Mouse (Mus musculus): ENCODE results near the gene Gm11444.

Gene Gm11444

DNA sequence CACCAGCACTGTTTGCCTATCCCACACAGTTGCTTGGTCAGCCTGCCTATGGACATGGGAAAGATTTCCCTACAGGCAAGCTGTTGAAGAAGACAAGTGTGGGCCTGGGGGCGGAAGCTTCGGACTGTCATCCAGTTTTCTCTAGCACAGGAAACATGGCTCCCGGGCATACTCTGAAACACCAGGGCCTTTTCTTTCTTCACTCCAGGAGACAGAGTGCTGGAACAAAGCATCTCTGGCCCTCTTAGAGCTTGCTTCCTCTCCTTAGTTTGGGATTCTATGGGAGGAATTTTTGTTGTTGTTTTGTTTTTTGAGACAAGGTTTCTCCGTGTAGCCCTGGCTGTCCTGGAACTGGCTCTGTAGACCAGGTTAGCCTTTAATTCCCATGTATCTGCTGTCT is 34.4 kb upstream of the Gm11444 start:
- in situ Hi-C loops (cut with MboI; ENCODE audit: low pct_unique_long_range_greater_than_20kb in 1 of 2, low sequenced_read_pairs in 2 of 2, unreplicated experiment in 1 of 2) = no loop called here

DNA sequence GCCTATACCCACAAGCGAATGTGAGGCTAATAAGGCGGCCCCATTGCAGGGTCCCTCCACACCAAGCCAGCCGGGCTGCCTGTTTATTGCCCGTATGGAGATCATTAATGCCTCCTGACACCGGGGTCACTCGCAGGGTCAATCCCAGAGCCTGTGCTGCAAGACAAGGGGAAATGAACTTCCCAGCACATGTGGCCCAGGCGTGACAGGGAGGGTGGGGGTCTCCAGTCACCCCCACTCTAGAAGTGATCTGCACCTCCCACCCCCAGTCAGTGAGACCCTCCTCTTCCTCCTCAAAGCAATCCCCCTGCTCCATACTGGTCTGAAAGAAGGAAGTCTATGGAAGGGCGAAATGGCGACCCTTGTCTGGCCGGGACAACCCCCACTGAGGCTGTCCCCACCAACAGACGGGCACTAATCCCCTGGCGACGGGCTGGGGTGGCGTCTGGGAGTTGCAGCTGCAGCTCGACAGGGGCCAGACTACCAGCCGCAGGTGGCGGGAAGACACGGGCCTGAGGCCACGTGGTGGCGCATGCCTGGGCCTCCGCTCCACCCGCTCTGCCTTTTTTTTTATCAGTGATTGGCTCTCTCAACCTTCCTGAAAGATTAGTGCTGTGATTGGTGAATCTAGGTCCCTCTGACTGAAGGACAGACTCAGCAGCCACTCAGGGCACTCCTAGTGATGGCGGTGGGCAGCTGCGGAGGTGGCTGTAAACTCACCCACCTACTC is 26.1 kb upstream of the Gm11444 start:
- in situ Hi-C loops (cut with MboI; ENCODE audit: low pct_unique_long_range_greater_than_20kb in 1 of 2, low sequenced_read_pairs in 2 of 2, unreplicated experiment in 1 of 2) = no loop called here

DNA sequence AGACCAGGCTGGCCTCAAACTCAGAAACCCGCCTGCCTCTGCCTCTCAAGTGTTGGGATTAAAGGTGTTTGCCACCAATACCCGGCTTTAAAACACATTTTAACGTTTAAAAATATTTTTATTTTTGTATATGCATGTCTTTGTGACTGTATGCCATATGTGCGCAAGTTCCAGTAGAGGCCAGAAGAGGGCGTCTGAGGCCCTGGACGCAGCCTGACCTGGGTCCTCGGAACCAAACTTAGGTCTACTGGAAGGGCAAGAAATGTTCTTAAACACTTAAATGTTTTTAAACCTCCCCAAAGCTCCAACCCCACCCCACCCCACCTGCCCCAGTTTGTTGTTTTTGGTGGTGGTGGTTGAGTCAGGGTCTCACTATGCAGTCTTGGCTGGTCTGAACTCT is 14.2 kb upstream of the Gm11444 start:
- in situ Hi-C loops (cut with MboI; ENCODE audit: low pct_unique_long_range_greater_than_20kb in 1 of 2, low sequenced_read_pairs in 2 of 2, unreplicated experiment in 1 of 2) = loop anchor here (5.0 to 25.0 kb wide), 2 partner anchors 103 to 298 kb away; no protein-coding TSS in a partner anchor

DNA sequence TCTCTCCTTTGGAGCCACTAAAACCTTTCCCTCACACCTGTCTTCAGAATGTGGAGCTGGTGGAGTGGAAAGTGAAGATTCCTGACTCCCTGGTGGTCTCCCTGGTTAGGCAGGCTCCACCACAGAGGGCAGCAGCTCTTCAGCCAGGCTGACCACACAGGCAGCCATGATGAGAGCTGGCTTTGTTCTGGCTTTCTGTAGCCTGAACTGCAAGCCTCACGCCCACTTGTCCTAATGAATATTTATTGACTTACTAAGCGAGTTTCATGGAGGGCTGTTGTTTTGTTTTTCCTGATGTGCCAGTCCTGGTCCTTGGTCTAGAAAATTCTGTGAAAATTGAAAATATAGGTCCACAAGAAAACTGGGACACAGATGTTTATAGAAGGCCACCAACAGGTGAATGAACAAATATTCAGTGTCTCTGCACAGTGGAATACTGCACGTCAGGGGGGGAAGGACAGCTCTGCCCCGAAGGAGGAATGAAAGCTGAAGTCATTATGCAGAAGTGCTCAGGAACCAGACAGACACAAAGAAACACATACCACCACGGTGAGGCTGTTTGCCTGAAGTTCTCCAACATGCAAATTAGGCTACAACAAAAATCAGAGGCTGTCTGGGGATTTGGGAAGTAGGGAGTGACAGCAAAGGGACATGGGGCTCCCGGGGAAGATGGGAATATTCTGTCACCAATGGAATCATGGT is 8.0 kb upstream of the Gm11444 start:
- in situ Hi-C loops (cut with MboI; ENCODE audit: low pct_unique_long_range_greater_than_20kb in 1 of 2, low sequenced_read_pairs in 2 of 2, unreplicated experiment in 1 of 2) = loop anchor here (25.0 kb wide), 1 partner anchor 304 kb away; no protein-coding TSS in a partner anchor

DNA sequence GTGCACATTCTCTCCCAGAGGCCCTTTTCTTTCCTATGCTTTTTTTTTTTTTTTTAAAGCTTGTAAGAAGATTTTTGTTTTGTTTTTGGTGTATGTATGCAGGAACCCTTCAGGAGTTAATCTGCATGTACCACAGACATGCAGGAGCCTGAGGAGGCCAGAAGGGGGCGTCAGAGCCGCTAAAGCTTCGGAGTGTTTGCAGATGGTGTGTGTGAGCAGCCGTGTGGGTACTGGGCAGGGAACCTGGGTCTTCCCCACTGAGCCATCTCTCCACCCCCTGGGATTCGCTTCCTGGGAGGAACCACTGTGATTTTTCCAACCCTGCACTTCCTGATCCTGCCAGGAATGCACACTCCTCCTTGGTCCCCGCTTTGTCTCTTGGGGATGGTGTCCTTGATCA is 625 bp upstream of the Gm11444 start:
- in situ Hi-C loops (cut with MboI; ENCODE audit: low pct_unique_long_range_greater_than_20kb in 1 of 2, low sequenced_read_pairs in 2 of 2, unreplicated experiment in 1 of 2) = loop anchor here (5.0 to 25.0 kb wide), 2 partner anchors 122 to 312 kb away; no protein-coding TSS in a partner anchor

DNA sequence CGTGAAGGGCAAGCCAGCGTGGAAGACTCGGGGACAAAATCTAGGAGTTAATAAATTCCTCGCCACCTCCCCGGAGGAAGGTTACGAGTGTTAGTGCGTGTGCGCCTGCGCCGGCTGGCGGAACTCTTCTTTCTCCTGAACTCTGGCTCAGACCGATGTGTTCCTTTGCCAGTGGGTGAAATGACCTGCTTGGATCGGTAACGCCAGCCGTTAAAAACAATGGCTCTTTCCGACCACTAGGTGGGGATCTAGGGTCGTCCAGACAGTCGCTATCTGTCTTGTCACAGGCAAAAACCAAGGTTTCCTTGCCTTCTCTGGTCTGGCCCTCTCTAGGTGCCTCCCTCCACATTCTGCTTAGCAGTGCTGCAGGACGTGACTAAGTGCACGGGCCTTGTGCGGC is 1.1 kb downstream of the Gm11444 start:
- in situ Hi-C loops (cut with MboI; ENCODE audit: low pct_unique_long_range_greater_than_20kb in 1 of 2, low sequenced_read_pairs in 2 of 2, unreplicated experiment in 1 of 2) = loop anchor here in 1 of 2 experiments (25.0 kb wide), 1 partner anchor 462 kb away; no protein-coding TSS in a partner anchor

DNA sequence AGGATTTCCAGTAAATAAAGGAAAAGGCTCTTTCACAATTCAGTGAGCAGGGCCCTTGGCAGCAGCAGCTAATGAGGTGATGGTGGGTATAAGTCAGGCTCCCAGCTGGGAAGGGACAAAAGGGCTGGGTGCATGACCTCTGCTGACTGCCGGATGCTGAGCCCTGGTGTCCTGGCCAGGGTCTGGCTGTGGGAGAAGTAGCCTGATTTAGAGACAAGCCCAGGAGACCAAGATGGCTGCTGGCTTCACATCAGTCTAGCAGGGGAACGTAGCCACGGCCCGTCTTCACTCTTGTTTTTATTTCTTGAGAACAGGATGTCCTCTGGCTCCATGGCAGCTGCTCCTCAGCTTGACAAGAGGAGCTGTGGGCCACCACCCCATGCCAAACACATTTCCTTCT is 3.6 kb downstream of the Gm11444 start:
- in situ Hi-C loops (cut with MboI; ENCODE audit: low pct_unique_long_range_greater_than_20kb in 1 of 2, low sequenced_read_pairs in 2 of 2, unreplicated experiment in 1 of 2) = loop anchor here in 1 of 2 experiments (25.0 kb wide), 1 partner anchor 459 kb away; no protein-coding TSS in a partner anchor

DNA sequence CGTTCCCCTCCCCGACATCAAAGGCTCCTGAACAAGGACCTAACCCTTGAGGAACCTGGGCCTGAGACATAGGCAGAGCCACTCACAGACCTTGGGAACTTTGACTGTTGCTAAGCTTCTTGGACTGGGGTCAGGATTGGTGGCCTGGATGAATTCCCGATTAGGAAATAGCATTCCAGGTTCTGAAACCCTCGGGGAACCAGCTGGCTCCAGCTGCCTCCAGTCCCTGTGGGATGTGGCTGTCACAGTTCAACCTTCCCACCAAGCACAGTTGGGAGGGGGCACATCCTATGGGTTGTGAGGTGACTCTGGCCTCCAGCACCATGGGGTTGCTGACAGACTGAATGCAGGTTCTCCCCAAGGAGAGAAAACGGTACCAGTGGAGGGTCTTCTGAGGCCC is 4.2 kb downstream of the Gm11444 start:
- in situ Hi-C loops (cut with MboI; ENCODE audit: low pct_unique_long_range_greater_than_20kb in 1 of 2, low sequenced_read_pairs in 2 of 2, unreplicated experiment in 1 of 2) = loop anchor here in 1 of 2 experiments (25.0 kb wide), 1 partner anchor 459 kb away; no protein-coding TSS in a partner anchor

DNA sequence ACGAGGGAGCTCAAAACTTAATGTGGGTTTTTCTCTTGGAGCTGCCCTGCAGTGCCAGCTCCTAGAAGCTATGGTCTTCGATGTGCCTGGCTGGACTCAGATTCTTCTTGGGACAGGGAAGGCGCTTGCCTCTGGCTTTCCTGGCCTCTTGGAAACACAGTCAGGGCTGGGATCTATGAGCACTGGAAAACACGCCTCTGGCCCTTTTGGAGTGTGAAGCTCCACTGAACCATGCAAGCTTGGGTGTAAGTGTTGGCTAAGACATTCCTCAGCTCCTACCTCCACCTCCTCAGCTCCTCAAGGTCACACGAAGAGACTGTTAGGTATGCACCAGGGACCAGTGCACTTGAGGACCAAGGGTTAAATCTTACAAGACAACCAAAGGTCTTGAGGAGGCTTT is 5.2 kb downstream of the Gm11444 start:
- in situ Hi-C loops (cut with MboI; ENCODE audit: low pct_unique_long_range_greater_than_20kb in 1 of 2, low sequenced_read_pairs in 2 of 2, unreplicated experiment in 1 of 2) = loop anchor here (5.0 to 25.0 kb wide), 2 partner anchors 133 to 458 kb away; no protein-coding TSS in a partner anchor

DNA sequence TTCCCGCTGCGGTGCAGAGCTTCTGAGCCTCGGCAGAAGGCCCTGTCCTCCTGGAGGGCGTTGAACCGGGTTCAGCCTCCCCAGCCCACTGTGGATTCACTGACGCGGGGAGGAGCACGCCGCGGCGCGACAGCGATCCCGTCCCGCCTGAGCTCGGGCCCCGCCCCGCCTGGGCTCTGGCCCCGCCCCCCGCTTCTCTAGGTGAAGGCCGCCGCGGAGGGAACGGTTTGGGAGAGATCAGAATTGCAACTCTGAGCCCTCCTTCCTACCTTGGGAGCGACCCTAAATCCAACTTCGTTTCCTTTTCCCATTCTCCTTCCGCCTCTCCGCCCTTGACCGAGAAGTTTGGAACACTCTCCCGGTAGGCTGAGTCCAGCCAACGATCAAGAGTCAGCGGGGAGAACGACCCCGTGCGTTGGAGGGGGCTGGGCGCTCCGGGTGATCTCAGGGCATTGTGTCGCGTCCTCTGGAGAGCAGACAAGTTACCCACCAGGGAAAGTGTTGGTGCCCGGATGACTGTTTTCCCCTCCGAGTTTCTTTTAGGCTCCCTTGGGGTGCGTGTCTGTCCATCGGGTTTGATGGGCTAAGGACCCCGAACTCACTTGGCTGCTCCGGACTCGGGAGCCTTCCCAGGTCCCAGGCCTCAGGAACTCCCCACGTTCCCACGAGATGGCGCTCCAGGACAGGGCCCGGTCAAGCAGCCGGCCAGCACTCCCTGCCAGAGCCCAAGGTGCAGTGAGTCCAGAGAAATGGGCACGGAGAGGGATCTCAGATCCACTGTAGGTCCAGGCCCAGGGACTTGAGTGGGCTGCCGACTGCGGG is 5.8 kb downstream of the Gm11444 start:
- in situ Hi-C loops (cut with MboI; ENCODE audit: low pct_unique_long_range_greater_than_20kb in 1 of 2, low sequenced_read_pairs in 2 of 2, unreplicated experiment in 1 of 2) = loop anchor here (5.0 to 25.0 kb wide), 2 partner anchors 132 to 457 kb away; no protein-coding TSS in a partner anchor

DNA sequence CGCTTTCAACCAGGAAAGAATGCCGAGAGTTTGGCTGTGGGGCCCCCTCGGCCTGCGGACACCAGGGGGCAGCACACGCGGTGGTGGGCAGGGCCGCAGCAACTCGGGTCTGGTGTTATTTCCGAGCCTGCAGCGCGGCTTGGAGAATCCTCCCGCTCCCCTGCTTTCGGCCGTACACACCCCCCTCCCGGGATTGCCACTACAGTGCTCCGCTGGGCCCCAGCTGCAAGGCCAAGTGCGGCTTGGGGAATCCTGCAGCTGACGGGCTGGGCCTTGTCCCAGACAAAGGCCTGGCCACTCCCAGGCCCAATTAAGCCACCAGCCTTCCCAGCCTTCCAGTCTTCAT is 6.8 kb downstream of the Gm11444 start:
- in situ Hi-C loops (cut with MboI; ENCODE audit: low pct_unique_long_range_greater_than_20kb in 1 of 2, low sequenced_read_pairs in 2 of 2, unreplicated experiment in 1 of 2) = loop anchor here (5.0 to 25.0 kb wide), 2 partner anchors 131 to 456 kb away; no protein-coding TSS in a partner anchor

DNA sequence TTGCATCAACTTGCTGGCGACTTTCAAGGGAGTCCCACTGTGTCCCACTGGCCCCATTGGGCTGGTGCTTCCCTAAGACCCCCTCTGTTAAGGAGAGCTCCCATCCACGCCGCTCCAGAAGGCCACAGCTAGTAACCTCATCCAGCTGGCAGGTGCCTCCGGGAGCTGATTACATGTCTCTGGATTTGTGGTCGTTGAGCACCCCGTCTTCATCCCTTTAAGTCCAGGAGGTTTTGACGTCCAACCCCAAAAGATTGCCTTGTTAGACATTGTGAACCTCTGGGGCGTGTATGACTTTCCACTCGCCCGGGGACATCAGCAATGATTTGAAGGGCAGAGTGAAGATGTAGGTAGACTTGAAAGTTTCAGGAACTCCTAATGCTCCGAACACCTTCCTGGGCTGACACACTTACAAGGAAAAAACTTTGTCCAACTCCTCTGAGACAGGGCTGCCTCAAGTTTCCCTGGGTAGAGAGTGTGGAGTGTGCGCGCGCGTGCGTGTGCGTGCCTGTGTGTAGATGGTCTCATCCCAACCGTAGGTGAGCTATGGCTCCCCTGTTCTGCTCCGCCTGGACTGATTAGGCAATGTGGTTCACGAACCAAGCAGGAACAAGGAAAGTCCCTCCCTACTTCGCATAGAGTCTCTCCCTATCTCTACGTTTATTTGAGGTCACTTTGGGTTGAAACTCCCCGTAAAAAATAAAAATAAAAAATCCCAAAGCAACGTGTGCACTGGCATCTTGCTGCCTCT is 7.4 kb downstream of the Gm11444 start:
- in situ Hi-C loops (cut with MboI; ENCODE audit: low pct_unique_long_range_greater_than_20kb in 1 of 2, low sequenced_read_pairs in 2 of 2, unreplicated experiment in 1 of 2) = loop anchor here (5.0 to 25.0 kb wide), 2 partner anchors 130 to 455 kb away; no protein-coding TSS in a partner anchor

DNA sequence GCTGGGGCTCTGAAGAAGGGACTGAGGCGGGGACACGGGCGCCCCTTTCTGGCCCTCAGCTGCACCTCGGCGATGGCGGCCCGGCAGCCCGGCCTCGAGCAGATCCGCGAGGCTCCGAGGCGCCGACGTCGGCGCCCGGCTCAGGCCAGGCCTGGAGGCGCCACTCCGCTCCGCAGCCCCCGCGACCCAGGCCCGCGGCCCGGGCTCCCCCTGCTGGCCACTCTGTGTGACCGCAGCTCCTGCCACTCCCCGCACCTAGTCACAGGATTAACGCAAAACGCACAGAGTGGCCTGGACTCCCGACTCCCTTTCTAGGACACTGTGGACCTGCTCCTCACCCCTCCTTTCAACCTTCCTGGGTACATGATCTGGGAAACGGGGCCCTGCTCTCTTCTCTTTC is 8.2 kb downstream of the Gm11444 start:
- in situ Hi-C loops (cut with MboI; ENCODE audit: low pct_unique_long_range_greater_than_20kb in 1 of 2, low sequenced_read_pairs in 2 of 2, unreplicated experiment in 1 of 2) = loop anchor here (5.0 to 25.0 kb wide), 2 partner anchors 130 to 455 kb away; no protein-coding TSS in a partner anchor

DNA sequence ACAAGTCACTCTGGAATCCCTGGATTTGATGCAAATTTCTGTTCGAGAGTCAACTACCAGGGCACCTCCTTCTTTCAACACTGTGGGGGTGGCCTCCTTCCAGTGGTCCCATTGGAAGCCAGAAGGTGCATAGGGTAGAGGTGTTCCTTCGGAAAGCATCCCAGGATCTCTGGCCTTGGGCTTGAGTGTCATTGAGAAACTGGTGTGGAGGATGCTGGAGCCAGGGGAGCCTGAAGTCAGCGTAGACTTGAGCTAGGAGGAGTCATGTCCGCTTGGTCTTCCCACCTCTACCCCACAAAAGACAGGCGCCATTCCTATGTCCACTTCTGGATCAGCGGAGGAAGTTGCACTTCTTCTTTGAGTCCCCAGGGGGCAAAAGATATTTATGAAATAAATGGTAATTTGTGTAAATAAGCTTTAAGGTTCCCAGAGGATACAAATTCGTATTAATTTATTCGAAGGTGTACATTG is 8.9 kb downstream of the Gm11444 start:
- in situ Hi-C loops (cut with MboI; ENCODE audit: low pct_unique_long_range_greater_than_20kb in 1 of 2, low sequenced_read_pairs in 2 of 2, unreplicated experiment in 1 of 2) = loop anchor here (5.0 to 25.0 kb wide), 2 partner anchors 129 to 454 kb away; no protein-coding TSS in a partner anchor

DNA sequence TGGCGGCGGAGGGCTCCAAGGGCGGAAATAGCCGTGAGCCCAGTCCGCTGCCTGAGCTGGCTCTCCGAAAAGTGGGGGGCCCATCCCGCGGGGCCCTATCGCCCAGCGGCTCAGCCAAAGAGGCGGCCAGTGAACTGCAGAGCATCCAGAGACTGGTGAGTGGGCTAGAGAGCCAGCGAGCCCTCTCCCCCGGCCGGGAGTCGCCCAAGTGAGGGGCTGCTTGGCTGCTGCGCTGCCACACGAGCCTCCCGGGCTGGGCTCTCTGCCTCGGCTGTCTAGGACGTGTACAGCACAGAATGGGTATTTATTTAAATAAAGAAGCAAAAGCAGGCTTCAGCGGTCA is 9.4 kb downstream of the Gm11444 start:
- in situ Hi-C loops (cut with MboI; ENCODE audit: low pct_unique_long_range_greater_than_20kb in 1 of 2, low sequenced_read_pairs in 2 of 2, unreplicated experiment in 1 of 2) = loop anchor here (5.0 to 25.0 kb wide), 2 partner anchors 128 to 453 kb away; no protein-coding TSS in a partner anchor

DNA sequence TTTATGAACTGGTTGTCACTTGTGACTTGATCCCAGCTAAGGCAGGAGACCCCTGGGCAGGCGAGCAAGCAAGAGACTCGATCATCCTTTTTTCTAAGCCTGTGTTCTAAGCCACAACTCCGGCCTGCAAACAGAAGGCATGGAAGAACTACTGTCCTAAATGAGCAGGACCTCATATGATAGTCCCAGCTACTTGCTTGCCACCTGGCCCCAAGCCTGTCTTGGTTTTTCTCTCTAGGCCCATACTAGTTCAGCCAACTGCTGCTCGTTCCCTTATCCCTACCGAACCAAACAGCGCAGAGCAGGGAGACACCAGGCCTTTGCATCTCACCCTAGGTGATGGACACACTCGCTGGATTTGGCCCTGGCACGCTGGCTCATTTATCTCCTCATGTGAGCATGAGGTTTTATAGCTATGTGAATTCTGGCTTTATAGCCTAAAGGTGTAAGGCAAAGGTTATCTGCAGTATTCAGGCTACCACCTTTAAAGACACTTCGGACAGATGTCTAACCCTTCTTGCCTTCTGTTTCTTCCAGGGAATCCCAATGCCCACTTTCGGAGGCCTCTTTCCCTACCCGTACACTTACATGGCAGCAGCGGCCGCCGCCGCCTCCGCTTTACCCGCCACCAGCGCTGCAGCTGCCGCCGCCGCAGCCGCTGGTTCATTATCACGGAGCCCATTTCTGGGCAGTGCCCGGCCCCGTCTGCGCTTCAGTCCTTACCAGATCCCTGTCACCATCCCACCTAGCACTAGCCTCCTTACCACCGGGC is 9.9 kb downstream of the Gm11444 start:
- in situ Hi-C loops (cut with MboI; ENCODE audit: low pct_unique_long_range_greater_than_20kb in 1 of 2, low sequenced_read_pairs in 2 of 2, unreplicated experiment in 1 of 2) = loop anchor here (5.0 to 25.0 kb wide), 2 partner anchors 128 to 453 kb away; no protein-coding TSS in a partner anchor

All from mouse embryonic stem cell (cell line).